Mouse (Mus musculus): ENCODE data around the gene Mei1. TPM values are rescaled to one million over a fixed set of nuclear protein-coding genes. Genes with fewer than 3 reads are reported as not detected.

The Mei1 gene
- not detected for total RNA-seq (2021)

GRCm38 (mm10) chr15:82069898-82070297 lies at the start of gene Mei1:
Mei1 (plus strand) TSS chr15:82069996.
- no peak for DNase-seq

DNA sequence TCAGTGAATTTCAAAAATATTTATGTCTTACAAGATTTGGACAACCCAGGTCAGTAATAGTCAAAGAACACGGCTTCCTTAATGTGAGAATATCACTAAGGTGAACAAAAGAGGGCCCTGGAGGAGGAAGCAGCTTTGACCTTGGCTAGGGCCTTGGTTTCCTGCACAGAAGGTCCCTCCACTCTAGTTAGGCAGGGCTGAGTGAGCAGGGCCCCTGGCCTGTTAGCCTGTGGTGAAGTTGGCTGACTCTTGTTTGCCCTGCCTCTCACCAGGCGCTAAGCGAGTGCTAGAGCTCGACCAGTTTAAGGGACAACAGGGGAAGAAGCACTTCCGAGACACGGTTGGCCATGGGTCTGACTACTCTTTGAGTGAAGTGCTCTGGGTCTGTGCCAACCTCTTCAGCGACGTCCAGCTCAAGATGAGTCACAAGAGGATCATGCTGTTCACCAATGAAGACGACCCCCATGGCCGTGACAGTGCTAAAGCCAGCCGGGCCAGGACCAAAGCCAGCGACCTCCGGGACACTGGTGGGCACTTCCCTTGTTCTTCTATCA lies 47.2 kb upstream of the Mei1 start:
- no peak for DNase-seq

DNA sequence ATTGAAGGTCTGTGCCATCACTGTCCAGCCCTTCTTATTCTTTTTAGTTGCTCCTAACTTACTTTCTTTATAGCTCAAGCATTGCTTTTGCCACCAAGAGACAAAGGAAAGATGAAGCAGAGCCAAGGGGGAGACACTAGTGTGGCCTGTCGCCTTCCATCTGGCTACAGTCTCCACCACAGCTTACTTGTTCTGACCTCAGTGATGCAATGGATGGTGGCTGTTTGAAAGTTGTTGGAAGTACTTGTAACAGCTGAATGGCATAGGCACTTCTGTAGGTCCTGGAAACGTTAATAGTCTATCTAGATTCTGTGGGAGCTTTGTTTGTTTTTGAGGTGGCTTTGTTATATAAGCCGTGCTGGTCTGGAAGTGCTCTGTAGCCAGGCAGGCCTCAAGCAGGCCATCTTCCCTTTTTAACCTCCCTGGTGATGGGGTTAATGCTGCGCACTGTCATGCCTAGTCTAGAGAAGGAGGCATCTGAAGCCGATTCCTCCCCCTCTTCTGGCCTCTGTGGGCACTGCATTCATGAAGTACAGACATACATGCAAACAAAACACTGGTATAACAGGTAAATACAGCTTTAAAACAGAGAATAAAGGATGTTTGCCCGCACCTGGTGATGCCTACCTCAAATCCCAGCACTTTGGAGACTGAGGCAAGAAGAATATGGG lies 45.7 kb upstream of the Mei1 start:
- DNase-seq: no peak

DNA sequence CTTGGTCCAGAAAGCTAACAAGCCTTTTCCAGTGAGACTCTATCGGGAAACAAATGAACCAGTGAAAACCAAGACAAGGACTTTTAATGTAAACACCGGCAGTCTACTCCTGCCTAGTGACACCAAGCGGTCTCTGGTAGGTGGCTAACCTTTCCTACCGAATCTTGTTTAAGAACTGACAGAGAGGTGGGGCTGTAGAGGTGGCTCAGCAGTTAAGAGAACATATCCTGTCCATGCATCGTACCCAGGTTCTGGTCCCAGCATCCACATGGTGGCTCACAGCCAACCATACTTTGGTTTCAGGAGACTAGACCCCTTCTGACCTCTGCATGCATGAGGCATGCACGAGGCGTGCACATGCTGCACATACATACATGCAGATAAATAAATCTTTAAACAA lies 42.5 kb upstream of the Mei1 start:
- no peak for DNase-seq

- no peak for DNase-seq
Measured at GRCm38 (mm10) chr15:82027726-82028125, 42.1 kb upstream of the Mei1 start.

GRCm38 (mm10) chr15:82032386-82032785 lies 37.4 kb upstream of the Mei1 start:
- no peak for DNase-seq

- no peak for DNase-seq
Measured at GRCm38 (mm10) chr15:82033762-82034161, 36.0 kb upstream of the Mei1 start, which contains the start of gene Desi1. Desi1 (minus strand) TSS chr15:82033862.

DNA sequence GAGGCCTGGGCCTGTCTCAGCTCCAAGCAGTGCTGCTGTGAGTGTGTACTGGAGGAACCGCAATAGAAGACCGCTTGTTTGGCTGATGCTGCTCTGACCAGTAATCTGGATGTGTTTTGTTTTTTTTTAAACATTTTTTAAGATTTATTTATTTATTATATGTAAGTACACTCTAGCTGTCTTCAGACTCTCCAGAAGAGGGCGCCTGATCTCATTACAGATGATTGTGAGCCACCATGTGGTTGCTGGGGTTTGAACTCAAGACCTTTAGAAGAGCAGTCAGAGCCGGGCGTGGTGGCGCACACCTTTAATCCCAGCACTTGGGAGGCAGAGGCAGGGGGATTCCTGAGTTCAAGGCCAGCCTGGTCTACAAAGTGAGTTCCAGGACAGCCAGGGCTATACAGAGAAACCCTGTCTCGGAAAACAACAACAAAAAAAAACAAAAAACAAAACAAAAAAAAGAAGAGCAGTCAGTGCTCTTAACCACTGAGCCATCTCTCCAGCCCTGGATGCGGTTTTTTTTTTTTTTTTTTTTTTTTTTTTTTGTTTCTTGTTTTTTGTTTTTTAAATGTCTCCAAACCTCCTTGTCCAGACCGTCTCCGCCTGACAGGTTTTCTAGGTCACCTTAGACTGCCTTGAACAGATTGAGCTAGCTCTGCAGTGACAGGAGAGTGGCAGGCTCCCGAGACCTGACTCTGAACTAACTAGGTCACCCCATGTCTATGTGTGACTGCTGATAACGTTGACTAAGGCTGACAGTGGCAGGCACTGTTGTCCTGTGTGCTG lies 33.7 kb upstream of the Mei1 start:
- DNase-seq: peak; percentile 39

GRCm38 (mm10) chr15:82040650-82041049 lies 29.1 kb upstream of the Mei1 start:
- DNase-seq: peak; percentile 58

GRCm38 (mm10) chr15:82044166-82044784 lies 25.5 kb upstream of the Mei1 start:
- DNase-seq: no peak

DNA sequence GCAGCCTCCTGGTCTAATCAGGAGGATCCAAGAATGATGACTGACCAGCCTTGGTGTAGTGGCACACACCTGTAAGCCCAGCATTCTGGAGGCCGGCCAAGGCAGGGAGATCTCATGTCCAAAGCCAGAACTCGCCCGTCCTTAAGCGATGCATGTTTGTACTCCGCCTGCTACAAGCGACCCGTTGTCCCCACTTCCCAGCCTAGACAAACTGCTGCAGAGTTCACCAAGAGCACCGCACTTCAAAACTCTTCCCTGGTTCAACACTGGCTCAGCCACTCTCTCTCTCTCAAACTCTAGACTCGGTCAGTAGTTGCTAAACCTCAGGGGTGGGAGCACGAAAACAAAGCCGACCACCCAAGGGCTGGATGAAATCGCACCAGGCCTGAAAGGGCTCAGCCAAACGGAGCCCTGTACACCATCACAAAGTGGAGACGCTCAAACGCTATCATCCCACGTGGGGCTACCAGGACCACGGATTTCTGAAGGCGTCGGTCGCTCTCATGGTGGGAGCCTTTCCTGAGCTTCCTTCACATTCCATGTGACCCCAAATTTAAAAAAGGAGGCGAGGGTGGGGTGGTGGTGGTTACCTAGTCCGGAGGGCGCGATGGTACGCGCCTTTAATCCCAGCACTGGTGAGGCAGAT lies 23.4 kb upstream of the Mei1 start:
- DNase-seq: peak; percentile 32

DNA sequence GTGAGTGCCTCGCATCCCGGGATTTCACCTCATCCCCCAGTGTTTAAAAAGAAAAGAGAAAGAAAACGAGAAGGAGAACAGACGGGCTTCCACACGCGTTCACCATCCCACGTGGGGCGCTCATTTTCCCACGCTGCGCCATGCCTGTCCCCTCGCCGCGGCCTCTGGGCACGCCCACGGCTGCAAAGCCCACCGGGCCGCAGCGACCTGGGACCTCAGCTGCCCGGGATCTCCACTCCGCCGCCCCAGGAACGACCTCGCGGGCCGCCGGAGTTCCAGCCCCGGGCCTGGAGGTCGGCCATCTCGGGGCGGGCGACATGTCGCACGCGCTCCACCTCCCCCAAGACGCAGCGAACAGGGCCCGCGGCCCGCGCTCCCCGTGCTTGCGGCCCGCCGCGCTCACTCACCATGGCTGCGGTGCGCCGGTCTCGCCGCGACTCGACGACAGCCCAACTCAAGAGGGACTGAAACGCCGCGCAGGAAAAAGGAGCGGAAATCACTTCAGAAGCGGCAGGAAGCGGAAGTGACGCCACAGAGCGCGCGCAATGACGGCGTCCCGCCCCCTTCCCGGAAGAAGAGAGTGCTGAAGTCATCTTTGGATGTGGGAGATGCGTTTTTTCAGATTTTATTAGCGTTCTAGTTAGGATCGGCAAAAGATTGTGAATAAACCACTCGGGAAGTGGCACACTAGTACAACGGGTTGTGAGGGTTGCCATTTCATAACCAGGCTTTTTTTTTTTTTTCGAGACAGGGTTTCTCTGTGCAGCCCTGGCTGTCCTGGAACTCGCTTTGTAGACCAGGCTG lies 22.5 kb upstream of the Mei1 start, which contains the start of gene Snu13:
Gene Snu13, minus strand, starts transcription at position 519 of the 804 bp plus-strand sequence.
- DNase-seq: peak; percentile 93

- DNase-seq: no peak
Measured at GRCm38 (mm10) chr15:82052544-82052943, 17.3 kb upstream of the Mei1 start.

GRCm38 (mm10) chr15:82058719-82059201 lies 11.0 kb upstream of the Mei1 start, which contains the start of gene 4930407I10Rik:
4930407I10Rik (plus strand) TSS chr15:82059151.
- no peak for DNase-seq

GRCm38 (mm10) chr15:82063909-82064308 lies 5.9 kb upstream of the Mei1 start:
- DNase-seq: no peak

DNA sequence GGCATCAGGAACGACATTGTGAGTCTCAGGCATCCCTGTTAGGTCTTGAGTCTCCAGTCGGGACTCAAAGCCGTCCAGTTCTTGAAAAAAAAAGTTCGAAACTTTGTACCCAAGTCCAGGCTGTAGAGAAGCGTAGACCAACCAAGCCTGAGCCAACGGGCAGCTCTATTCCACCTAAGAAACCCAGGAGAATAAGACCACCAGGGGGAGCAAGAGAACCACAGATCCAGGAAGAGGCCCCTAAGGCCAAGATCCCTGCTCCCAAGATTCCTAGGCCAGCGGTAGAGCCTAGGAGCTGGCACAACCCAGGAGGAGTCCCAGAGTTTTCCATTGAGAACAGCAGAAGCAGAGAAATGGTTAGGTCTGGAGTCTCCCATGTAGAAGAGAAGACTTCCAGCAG lies 4.3 kb upstream of the Mei1 start:
- DNase-seq: peak; percentile 84

DNA sequence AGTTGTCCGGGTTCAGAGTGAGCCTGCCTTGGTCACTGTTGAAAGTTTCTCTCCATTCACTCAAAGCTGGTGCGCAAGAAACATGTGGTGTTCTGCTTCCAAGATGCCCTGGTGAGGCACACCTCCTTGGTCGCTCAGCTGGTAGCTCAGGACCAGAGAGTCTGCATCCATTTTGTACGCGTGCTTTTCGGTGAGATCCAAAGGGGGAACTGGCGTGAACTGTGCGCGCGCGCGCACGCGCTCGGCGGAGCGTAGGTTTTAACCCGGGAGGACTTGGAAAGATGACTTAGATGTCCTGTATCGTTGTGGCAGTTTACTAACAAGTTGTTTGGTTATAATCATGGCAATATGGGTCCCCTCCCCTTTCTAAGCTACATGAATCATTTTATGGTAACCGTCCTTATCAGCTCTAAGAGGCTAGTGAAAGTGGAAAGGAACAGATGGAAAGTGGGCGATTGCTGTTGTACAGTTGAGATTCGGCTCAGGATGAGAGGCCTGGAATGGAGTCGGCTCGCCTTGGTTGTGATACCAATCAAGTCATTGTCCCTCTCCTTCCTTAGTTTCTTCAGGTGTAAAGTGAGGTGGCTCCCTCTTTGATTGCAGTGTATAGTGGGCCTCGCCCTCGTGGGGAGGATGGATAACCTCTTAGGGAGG lies 2.1 kb downstream of the Mei1 start:
- no peak for DNase-seq

DNA sequence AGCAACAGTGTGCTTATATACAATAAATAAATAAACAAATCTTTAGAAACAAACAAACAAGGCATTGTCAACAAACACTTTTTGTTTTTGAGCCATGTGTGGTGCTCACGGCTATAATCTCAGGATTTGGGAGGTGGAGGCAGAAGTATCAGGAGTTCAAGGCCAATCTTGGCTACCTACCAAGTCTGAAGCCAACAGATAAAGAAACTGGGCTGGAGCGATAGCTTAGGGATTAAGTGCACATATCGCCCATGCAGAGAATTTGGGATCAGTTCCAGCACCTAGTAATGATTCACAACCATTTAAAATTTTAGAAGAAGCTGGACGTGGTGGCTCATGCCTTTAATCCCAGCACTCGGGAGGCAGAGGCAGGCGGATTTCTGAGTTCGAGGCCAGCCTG lies 3.7 kb downstream of the Mei1 start:
- no peak for DNase-seq

- DNase-seq: no peak
Measured at GRCm38 (mm10) chr15:82079883-82080282, 10.1 kb downstream of the Mei1 start.

GRCm38 (mm10) chr15:82081161-82081560 lies 11.4 kb downstream of the Mei1 start:
- no peak for DNase-seq

DNA sequence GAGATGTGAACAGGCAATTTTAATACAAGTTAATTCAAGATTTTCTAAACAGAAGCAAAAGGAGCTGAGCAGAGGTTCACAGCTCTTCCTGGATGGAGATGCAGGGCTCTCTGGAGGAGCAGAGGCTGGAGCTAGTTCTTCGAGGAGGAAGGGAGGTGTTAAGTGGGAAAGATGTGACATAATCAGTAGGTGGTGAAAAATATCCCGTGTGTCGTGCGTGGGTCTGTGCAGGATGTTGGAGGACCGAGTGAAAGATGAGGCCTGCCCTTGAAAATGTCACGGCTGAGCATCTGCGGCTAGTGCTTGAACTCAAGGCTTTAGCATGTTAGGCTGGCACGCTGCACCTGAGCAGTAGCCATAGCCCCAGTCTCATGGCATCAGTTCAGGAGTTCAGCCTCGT lies 15.8 kb downstream of the Mei1 start:
- DNase-seq: no peak
